Mouse (Mus musculus): ENCODE measurements around the gene Il1rapl1.

Il1rapl1 gene

DNA sequence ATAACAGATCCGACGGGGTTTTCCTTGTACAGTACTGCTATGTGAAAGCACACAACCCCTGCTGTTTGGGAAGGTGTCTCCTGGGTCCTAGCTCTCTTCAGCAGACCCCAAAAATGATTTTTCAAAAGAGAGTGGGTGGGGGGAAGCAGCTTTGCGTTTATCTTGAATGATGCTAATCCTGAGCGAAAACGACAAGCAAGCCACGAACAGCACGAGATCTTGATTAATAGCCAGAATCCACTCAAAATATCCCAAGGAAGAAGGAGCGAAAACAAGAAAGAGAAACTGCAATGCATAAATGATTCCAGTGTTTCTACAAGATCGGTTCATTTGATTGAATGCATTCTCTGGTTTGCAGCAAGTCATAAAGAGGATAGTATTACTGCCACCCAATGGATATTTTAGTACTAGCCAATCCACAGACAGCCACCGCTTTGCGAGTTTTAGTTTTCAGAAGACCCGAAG lies at the start of gene Il1rapl1:
Gene Il1rapl1, minus strand, starts transcription at position 37 of the 465 bp plus-strand sequence.
- peak; percentile 59 for DNase-seq (ENCODE audit: low spot score)

DNA sequence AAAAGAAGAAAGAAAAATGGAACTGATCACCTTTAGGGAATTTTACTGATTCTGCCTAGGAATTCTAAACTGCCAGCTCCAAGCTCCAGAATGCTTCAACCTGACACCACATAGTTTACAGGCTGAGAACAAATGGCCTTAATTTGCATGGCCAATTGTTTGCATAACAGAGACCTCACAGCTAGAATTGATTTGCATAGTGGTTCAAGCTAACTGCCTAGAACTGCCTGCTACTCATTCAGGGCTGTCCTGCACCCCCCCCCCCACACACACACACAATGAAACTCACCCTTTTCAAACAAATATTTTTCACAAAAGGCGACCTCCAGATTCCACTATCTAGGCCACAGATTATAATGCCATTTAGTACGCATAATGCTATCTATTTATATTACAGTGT lies 42.6 kb upstream of the Il1rapl1 start:
- no peak for DNase-seq (ENCODE audit: low spot score)

DNA sequence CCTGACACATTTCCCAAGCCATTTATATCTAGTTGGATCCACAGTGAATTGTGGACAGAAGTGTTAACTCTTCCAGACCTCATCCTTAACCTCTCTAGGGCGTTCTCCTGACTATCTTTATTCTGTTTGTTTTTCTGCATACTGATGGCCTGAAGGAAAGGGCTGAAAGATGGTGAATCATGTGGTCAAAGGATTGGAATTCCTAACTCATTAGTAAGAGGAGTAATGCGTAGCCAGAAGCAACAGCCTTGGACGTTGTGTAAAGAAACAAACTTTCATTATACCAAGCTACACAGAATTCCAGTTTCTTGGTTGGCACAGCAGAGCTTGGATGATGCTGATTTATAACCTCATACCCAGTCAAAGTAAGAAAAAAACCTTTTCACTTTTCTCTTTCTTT lies 10.2 kb upstream of the Il1rapl1 start:
- no peak for DNase-seq (ENCODE audit: low spot score)

DNA sequence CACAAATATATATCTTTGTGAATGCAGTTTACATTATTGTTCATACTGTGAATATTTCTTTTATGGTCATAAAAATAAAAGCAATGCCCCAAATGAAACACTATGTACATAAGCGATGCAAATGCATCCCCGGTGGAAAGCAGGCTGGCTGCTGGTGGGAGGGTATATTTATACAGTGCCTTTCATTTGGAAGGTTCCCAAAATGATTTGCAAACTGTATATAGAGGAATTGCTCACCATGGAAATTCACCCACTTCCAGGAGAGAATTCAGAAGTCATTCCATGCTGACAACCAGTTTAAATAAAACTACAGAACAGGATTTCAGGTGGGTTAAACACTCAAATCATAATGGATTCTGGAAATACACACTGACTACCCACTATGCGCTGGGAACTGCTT lies 4.6 kb upstream of the Il1rapl1 start:
- no peak for DNase-seq (ENCODE audit: low spot score)

DNA sequence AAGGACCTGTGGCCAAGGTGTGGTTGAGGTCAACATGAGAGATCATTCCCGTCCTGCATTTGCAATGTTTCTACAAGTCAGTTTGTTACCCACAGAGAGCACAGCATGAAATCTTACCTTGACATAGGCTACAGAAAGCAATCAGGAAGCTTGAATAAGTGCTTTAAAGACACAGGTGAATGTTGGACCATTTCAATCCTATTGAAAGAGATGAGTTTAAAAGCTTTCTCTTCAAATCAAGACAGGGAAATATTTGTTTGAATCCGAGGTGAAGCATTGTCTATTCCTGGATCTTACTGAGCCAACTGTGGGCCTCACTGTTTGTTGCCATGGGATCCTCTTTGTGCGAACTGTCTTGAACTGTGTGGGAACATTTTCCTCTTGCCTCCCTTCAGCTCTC lies 2.4 kb upstream of the Il1rapl1 start:
- no peak for DNase-seq (ENCODE audit: low spot score)

DNA sequence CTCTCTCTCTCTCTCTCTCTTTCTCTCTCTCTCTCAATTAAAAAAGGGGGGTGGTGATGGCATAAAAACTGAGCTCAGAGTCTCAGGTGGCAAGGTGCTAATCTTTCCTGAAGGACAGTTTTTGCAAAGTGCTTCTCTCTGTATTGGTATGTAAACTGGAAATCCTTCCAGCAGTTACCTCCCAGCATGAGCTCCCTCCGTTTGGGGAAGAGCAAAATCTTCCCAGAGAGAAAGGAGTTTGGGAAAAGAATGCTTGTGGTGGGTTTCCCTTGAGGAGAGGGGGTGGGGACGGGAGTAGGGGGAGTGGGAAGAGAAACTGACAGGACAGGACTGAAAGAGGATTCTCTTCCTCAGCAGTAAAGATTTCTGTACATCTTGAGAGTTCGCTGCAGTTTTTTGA lies 881 bp upstream of the Il1rapl1 start:
- DNase-seq (ENCODE audit: low spot score), result no peak

DNA sequence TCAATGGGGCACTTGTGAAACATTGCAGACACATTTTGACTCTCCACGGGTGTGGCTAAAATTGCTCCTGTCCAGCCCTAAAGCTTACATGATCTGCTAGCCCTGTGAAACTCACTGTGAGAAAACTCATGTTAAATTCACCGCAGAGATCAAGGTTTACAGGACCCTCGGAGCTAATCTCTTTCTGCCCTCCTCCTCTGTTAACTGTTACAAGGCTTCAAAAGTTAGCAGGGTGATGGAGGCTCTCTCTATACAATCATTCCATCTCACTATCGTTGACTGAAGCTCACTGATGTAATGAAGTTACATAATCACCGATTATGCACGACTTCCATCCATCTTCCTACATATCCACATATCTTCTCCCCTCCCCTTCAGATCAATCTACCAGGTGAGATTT lies 1.9 kb downstream of the Il1rapl1 start:
- DNase-seq (ENCODE audit: low spot score), result no peak

DNA sequence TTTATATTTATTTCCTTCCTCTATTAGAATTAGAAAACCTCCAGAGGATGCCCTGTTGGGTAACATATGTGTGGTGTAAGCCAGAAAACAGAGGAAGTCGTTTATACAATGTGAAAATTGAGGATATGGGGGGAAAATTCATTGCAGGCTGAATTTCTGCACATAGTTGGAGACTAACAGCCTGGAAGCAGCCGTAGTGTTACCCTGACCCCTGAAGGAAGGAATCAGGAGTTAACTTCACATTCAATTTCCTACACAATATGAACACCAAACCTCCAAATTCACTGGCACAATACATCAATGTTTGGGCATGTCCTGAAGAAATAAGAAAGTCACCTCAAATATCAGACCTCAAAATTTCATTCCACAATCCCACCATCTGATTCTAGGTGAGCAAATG lies 3.2 kb downstream of the Il1rapl1 start:
- peak; percentile 26 for DNase-seq (ENCODE audit: low spot score)

DNA sequence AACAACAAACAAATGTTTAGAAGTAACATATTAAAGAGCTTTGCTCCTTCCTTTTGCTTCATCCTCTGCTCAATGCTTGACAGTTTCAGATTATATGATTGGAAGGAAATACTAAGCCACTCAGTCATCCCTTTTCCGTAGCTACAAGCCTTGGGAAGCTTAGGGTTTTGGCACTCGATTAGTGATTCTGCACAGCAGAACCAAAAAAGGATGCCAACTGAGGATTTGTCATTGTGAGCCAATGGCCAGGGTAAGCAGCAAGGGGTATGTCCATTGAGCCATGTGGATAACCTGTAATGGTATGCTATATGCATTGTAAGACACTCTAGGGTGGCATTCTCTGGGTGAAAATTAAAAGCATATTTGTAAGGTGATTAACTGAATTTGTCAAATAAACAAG lies 5.7 kb downstream of the Il1rapl1 start:
- no peak for DNase-seq (ENCODE audit: low spot score)

DNA sequence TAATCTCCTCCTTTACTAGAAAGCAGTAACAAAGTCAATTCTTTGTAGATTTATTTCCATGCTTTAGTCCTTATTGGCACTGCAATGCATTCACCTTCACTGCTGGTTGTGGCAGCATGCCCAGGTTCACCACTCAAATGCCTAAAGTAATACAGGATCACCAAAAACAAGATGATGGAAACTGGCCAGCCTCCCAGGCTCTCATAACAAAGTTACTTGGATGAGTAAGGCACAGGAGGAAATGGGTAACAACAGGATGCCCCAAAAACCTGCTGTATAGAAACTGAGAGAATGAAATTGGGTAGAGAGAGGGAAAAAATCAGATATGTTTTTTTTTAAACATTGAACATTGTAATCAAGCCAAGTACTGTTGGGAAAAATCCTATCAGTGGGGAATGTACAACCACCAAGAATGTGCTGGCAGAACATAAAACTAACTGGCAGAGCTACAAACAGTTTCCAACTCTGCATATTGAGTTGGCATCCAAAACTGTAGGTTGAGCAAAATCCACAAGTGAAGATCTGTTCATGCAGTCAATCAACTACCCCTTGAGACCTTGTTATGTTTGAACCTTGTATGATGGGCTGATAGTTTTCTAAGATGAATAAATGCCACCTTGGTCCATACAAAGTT lies 21.4 kb downstream of the Il1rapl1 start:
- DNase-seq (ENCODE audit: low spot score), result no peak

DNA sequence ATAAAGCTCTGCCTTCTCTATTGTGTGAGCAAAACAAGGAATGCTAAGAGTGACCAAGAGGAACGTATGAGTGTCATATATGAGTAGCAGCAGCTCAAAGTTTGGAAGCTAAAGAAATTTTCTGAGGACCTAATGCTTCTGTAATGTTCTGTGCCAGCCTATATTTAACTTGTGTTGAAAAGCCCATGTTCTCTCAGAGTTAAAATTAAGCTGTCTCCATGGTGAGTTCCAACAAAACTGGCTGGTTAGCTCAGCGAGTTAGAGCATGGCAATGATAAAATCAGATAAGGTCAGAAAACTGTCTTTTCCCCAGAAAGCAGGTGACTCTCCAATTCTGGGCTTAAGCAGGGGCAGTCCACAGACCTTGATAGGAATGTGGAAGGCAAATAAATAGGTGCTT lies 25.6 kb downstream of the Il1rapl1 start:
- no peak for DNase-seq (ENCODE audit: low spot score)

DNA sequence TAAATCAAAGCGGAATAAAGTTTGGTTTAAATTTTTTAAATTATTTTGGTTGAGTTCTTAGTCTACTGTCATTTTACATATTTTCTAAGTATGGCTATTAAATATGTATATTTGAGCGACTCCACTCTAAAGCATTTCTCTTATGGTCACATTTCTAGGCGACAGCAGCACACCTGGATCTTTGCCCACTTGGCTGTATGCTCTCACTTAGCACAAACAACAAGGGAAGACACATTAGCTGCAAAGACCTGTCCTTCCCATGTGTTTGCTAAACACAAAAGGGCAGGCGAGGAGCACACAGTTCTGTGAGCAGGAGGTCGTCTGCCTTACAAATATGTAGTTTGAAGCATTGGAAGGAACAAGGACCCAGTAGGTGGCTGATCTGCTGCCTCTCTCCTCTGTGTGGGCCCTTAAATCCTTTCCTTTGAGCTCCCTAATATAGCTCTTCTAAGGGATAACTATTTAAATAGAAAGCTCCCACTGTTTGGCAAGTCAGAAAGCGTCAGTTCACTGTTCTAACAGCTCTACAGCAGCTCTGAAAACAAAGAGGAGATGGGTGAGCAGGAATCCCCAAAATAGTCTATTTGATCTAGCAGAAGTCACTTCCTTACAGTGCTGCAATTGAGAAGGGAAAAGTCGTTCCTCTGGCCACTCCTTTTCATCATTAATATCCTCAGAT lies 42.6 kb downstream of the Il1rapl1 start:
- no peak for DNase-seq (ENCODE audit: low spot score)

DNA sequence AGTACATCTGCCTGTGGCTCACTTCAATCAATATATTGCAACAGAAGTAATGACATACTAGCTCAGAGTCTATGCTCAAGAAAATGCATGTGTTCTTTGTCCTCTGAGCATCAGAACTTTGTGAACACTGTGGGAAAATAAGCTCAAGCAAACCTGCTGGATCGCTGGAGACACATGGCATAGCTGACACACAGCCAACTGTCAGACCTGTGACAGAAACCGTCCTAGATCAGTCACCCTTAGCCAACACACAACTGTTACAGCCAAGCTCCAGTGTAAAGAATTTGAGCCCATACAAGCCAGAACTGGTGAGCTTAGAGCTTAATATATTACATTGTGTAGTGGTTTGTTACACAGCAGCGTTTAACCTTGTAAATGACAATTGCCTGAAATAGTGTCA lies 45.1 kb downstream of the Il1rapl1 start:
- DNase-seq (ENCODE audit: low spot score), result no peak

DNA sequence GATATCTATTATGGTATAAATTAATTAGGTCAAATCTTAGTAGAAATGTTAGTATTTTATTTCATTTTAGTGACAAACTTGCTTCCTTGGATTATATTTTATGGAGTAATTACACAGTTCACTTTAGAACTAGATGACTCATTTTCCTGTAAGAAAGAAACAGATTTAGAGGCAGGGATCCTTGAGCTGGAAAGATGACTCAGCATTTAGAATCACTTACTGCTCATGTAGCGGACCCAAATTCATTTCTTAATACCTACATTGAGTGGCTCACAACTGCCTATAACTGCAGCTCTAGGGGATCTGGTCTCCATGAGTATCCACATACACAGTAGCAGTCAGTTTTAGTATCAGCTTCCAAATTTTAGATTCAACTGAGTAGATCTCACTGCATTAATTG lies 71.9 kb downstream of the Il1rapl1 start:
- DNase-seq (ENCODE audit: low spot score), result no peak

DNA sequence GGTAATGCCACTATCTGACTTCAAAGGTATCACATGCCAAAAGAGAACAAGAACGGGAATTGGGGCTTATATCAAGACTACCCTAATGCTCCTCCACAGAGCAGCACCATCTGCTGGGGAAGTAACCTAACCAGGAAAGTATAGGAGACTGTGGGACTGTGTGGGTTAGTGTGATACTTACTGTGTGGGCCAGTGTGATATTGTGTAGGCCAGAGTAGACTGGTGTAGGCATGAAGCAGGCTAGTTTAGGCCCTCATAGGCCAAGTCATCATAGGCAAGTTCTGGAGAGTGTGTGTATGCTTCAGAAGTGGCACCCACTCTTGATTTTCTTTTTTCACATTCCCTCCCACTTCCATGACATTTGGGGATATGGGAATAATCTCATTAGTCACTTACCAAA lies 76.5 kb downstream of the Il1rapl1 start:
- no peak for DNase-seq (ENCODE audit: low spot score)

DNA sequence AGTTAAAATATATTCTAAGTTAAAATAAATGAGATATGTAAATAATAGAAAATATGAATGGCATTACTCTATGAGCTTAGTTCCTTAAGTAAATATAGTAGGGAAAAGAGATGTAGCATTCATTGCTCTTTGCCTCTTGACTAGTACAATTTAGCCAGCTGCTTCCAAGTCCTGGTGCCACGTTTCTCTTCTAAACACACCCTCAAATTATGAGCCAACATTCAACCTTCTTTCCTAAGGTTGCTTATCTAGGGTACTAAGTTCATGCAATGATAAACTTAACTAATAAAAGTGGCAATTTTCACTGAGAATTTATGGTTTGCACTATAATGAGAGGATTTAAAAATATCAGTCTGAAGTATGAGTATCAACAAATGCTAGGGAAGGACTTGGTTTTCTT lies 218.3 kb downstream of the Il1rapl1 start:
- no peak for DNase-seq (ENCODE audit: low spot score)

DNA sequence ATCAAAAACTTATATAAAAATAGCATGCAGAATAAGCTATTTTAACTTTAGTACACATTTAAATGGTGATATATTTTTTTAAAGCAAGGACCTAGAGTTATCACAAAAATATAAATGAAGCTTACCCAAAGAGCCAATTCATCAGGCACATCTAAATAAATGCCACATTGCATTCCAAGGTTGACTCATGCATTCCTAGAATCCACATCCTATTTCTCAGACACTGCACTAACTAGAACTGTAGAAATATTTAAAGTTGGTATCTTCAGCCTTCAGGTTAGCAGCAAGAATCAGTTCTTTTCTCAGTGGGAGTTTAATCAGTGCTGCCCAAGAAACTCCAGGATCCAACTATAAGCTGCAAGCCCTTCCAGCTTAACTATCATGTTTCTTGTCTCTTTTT lies 223.5 kb downstream of the Il1rapl1 start:
- DNase-seq (ENCODE audit: low spot score), result no peak

DNA sequence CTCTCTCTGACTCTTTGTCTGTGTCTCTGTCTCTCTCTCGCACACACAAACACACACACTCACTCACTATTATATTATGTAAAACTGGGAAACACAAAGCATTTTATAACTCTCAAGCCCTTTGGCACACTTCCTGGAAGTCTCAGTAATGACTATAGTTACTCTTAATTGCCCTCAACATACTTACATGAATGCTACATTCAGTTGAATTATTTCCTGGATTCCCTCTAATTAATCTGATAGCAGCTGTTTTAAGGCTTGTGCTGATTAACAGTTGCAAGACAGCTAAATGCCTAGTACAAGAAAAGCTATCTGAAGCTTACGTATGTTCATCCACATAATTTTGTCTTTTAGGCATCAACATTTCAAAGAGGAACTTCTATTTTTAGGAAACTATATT lies 261.3 kb downstream of the Il1rapl1 start:
- peak; percentile 1 for DNase-seq (ENCODE audit: low spot score)

DNA sequence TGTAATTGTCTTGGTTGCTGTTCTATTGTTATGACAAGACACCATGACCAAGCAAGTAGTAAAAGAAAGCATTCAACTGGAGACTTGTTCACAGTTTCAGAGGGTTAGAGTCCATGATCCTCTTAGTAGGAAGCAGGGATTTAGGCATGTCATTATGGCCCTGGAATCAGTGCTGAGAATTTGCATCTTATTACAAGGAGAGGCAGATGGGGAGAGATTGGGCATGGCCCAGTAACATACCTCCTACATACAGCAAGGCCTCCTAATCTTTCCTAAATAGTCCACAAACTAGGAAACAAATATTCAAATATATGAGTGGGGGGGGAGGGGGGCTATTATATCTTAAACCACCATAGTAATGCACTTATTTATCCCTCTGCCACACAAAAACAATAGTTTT lies 301.6 kb downstream of the Il1rapl1 start:
- DNase-seq (ENCODE audit: low spot score), result no peak

DNA sequence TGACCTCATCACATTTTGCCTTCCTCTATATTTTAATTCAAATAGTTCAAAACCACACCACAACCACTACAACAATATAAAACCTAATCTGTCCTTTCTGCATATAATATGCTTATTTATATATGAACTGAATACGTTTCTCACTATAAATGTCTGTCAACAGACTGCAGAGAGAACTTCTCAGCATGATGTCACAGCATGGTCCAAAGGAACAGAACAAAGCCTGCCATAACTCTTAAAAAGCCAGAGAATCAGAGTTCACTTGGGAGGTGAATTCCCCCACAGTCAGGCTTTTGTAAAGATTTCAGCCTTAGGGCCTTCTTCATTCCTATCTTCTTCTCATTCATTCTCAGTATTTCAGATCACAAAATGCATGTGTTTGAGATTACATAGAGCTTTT lies 307.7 kb downstream of the Il1rapl1 start:
- DNase-seq (ENCODE audit: low spot score), result peak; percentile 71

DNA sequence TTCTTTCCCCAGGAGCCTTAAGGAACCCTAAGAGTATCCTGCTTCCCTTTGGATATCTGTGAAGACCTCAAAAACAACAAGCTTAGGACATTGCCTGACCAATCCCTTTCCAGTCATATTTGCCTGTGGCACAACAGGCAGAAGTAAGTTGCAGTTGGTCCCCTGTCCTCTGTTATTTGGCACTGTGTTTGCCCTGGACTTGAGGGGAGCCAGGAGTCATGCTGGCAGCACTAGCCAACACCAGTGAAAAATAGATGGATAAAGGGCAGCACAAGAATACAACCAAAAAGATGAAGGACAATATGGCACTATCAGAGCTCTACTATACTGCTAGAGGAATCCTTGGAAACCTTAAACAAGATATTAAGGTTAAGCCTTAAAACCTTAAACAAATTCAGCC lies 322.4 kb downstream of the Il1rapl1 start:
- DNase-seq (ENCODE audit: low spot score), result no peak

DNA sequence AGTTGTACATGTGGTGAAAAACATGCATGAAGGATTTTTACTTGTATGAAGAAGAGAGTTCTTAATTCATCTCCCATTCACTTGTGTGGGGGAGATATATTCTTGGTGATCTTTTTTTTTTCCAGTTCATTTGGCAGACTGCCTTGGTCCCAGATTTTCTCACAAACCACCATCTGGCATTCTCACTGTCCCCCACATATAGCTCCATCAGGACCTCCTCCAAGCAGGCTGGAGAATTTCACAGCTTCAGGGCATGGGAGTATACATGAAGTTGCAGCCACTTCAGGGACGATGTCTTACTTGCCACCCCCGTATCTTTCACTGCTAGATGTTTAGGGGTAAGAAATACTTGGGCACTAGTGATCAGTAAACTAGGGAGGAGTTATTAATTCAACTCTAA lies 404.9 kb downstream of the Il1rapl1 start:
- DNase-seq (ENCODE audit: low spot score), result no peak

DNA sequence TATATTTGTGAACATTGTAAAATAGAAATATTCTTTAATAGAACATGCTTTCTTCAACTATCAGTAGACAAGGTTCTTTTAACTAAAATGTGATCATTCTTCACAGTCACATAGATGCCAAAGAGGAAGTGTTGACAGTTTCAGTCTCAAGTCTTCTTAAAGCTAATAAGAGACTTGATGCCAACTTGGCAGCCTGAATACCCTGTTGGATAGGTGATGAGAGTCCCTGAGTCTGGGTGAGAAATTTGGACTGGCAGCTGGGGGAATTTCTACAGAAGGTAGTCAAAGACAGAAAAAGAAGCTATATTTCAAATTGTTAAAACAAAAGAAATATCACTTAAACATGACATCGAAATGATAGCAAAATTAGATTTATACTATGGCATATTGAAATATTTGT lies 451.6 kb downstream of the Il1rapl1 start:
- no peak for DNase-seq (ENCODE audit: low spot score)

DNA sequence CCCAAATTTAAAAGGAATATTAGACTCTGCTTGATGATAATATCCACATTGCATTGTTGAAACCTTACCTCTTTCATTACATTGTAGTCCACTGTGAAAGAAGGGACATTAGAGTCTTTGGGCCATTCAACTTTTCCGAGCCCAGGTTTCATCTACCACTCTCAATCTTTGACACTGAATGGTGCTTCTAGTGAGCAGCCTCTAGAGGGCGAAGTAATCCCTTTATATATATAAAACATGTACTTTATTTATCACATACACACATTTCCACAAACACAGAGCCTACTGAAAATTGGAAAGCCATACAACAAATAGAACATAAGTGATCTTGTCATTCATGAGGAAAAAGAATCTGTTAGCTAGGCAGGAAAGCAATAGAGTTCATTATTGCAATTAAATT lies 459.8 kb downstream of the Il1rapl1 start:
- peak; percentile 51 for DNase-seq (ENCODE audit: low spot score)
